Mouse (Mus musculus) cerebellum, adult 11 months (tissue): ENCODE results near the gene Polr3a.

Experiments used
- DNase-seq: peaks from one replicate; pipeline ENCODE4 v3.0.0; 2022

Polr3a gene

DNA sequence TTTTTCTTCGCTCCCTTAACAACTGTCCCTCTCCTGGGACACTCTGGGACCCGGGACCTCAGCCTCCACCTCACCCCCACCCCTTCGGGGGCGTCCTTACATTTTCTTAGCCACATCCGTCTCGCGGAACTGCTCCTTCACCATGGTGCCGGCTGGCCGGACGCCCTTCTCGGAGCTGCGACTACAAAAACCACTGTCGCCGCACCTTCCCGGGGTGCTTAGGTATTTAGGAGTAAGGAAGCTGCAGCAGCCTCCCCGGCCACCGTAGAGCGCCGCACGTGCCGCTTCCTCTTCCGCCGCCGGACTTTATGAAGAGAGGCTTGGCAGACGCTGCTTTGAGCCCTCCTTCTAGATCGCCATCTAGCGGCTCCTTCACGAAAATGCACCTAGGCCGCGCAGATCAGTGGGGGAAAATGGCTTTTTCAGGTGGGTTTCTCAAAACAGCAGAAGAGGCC lies at the start of gene Polr3a, which contains the start of gene Rps24:
Polr3a (minus strand) TSS at position 286 of the 455 bp plus-strand sequence.
Rps24 (plus strand) TSS at position 353 of the 455 bp plus-strand sequence.
- DNase-seq, result peak; percentile 89

DNA sequence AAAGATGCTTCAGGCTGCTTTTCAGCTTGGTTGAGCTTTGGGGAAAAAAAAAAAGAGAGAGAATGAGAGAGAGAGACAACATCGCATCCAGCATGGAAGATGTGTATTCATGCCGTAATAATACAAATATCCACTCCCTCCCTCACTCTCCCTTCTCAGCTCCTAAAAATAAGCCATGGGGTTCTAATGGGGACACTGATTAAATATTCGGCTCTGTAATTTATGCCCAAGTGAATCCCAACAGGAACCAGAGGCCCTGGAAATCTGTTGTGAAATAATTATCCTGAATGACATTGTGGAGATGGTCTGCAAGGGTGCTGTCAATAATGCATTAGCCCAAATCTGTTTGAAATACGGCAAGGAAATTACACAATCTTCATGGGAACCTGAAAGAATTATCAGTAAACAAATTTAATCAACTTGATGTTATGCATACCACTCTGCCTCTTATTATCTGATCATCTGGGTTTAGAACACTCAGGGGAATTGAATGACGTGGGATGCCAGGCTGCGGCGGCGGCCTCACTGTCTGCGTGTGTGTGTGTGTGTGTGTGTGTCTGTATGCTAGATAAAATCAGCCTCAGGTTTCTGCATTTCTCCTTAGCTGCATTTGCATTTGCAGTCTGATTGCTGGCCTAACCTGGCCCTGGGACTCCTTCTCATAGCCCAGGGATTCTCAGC lies 48.1 kb upstream of the Polr3a start:
- no peak for DNase-seq

DNA sequence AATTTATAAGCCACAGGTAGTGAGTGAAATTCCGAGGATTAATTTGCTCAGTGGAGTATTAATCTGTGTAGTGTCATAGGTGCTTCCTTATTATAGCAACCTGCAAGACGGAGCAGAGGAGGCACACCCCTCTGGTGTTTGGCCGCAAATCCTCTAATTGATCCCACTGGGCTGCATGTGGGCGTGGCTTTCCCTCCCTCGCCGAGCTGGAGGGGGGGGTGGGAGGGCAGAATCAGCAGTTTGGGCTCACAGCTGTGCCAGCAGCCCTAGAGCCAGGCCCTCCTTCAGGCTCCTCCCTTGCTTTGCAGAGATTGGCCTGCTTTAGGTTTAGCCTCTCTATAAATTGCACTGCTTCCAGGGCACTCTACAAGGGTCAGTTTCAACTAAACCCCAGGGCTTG lies 43.4 kb upstream of the Polr3a start:
- DNase-seq, result no peak

DNA sequence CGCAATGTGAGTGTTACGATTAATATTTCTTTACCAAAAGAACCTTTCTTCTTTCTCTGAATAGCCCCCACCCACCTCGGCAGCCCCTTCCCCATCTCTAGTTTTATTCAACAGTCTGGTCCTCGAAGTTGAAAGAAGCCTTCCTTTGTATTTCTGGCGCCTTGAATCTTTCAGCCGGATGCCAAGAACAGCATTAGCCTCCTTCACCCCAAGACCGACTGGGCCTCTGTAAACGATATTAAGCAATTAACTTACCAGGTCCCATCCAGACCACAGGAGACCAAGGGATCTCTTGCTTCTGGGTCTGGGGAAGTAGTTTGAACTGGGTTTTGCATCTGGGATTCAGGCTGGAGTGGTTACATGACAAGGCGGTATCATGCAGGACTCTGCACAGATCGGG lies 39.6 kb upstream of the Polr3a start:
- DNase-seq, result no peak

DNA sequence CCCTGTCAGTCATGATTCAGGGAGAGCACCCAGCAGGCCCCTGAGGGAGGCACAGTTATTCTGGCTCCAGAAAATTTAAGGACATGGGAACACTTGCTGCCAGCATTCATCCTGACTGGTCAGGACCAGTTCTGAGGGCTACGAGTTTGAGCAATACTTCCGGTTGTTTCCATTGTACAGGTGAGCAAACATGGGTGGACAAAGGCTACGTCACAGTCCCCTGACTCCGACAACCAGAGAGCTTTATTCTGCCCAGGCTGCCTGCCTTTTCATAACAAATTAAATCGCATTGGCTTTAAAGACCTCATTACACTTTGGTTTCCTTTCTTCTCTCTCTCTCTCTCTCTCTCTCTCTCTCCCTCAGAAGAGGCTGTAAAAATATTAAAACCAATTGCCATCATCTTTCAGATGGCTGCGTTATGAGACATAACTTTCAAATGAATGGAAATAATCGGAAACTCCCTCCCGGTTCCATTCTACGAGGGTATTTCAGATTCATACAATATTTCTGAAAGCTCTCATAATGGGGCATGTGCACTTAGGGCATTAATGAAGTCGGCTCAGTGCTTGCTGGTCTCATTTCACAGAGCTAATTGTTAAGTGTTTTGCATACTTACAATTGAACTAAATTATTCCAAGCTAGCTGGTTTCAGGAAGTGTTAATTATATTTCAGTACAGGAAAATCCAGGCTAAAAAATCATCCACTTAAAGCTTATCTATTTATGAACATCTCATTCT lies 39.0 kb upstream of the Polr3a start:
- DNase-seq, result no peak

DNA sequence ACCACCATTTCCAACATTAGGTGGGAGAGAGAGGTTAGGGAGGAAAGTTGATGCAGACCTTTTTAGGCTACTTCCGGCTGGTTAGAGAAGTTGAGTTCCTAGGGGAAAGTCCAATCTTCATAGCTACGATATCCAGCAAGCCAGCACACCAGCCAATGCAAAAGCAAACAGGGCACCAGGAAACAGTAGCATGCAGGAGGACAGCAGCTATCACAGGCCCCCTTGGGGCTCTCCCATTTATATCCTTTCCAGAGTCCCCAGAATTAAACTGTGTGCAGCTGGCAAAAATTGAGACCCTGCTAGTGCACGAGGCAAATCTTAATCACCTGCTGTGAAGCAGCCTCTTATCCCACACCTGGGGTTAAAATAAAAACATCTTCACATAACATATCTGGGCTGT lies 38.3 kb upstream of the Polr3a start:
- DNase-seq, result no peak

DNA sequence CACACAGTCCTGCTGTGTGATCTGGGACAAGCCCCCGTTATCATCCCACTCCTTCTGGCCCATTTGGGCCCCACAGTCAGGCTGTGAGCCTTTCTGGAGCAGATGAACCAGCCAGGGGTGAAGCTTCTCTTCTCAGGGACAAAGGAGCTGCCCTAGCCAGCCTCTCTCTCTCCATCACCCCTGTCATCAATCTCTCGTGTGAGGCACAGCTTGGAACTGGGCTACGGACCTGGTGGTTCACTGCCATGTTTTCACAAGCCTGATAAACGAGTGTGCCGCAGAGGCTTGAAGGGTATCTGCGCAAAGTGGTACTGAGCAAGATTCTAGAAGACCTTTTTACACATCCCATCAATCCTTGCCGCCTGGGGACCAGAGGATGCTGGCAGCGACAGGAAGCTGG lies 34.7 kb upstream of the Polr3a start:
- no peak for DNase-seq

DNA sequence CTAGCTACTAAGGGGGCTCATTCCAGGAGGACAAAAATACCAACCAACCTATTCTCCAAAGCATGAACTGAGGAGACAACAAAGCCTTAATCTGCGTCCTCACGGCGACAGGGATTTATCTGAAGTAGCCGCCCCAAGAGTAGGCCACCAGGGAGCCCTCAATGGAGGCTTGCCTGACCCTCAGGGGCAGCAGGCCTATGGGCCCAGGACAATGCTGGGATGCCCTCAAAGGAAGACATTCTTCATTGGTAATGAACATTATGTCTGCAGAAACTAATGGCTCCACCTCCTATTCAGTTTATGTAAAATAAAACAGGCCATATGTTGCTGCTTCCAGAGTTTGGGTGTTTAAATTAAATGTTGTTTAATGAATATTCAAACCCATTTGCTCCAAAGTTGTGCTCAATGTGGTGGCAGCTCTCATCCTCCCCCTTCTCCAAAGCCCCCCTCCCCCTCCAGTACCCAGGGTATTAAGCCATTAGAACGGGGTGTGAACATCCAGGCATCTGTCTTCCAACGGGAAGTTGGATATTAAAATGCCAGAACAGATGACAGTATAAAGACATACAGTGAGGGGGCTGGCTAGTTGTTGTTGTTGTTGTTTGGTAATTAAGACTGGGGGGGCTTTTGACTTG lies 25.8 kb upstream of the Polr3a start:
- DNase-seq, result no peak

DNA sequence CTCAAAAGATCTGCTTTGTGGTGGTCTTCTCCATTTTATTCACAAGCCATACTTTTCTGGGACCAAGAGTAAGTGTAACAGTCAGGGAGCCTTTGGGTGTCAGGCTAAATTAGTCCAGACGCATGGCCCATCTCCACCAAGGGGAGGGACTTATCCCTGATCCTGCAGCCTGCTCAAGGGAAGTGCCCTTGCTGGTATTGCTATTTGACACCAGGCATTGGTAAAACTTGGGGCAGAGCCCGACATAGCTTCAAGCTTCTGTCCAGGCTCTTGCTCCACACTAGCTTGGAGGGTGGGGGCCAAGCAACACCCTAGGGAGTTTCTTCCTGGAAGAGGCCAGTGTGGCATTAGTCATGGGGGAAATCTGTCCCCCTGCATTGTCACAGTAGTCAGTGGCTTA lies 23.8 kb upstream of the Polr3a start:
- DNase-seq, result no peak

DNA sequence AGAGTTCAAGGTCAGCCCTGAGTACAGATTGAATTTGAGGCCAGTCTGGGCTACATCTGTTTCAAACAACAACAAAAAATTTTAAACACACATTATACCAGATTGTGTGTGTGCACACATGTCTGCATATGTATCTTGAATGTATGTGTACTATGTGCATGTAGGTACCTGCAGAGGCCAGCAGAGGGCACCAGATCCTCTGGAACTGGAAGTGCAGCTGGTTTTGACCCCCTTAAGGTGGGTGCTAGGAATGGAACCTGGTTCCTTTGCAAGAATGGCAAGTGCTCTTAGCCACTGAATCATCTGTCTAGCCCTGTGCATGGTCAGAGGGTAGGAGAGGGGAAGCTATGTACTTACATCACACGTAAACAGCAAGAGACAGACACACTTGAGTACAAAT lies 23.4 kb upstream of the Polr3a start:
- no peak for DNase-seq

DNA sequence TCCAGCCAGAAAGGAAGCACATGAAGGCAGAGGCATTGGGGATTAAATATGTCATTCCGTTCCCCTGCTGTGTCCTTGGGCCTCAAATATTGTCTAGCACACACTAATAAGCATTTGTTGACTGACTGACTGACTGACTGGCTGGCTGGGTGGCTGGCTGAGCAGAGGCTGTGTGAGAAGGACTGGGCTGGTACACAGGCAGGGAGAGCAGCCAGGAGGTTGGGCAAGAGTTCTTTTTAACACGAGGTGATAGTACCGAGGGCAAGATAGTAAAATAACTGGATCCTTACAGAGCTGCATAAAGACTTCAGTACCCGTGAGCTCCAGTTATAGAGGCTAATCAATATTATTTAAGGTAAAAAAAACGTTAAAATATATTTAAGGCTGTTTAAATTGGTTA lies 22.7 kb upstream of the Polr3a start:
- no peak for DNase-seq

DNA sequence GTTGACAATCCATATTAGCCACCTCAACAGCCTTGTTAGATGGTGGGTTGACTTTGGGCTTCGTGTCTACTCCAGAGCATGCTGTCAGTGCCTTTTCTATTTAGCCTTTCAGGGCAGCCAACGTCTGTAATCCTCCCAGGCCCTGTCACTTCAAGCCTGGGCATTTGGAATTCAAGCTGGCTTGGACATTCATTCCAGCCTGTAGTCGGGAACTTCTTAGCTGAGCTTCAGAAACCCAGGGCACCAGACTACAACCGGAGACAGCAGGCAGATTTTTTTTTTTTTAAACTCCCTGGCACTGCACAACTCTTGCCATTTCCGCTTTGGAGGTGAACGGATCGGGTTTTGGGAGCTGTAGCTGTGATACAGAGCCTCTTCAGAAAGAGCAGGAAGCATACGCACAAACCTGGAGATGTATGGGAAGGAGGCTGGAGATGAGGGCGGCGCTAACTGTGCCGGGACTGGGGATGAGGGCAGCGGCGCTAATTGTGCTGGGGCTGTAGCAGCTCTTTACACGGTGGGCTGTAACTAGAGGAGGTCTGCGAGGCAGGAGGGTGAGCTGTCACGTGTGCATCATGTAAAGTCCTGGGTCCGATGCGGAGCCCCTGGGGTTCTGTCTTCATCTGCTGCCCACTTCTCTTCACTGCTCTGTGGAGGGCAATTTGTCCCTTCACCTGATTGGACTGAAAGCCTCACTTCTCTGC lies 21.4 kb upstream of the Polr3a start:
- DNase-seq, result no peak

DNA sequence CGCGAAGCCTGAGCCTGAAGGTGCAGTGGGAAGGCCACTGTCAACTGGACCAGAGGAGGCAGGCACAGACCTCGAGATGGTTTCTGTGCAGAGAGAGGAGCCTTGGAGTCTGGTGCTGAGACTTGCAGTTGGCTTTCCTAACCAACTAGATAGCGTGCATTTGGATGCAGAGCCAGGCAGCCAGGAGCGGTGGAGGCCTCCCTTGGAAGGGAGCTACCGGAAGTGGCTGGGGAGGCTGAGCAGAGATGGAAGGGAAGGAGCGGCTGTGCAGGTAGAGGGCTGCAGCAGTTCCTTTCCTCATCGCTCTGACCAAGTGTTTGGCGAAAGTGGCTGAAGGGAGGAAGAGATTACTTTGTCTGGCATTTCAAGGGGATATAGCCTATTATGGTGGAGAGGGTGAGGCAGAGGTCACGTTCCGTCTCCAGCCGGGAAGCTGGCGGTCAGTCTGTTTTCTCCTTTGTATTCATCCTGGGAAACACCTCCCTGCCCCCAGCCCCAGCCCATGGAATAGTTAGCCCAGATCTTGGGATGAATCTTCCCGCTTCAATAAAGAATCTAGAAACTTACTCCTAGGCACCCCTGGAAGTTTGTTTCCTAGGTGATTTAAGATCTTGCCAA lies 20.7 kb upstream of the Polr3a start:
- DNase-seq, result no peak

DNA sequence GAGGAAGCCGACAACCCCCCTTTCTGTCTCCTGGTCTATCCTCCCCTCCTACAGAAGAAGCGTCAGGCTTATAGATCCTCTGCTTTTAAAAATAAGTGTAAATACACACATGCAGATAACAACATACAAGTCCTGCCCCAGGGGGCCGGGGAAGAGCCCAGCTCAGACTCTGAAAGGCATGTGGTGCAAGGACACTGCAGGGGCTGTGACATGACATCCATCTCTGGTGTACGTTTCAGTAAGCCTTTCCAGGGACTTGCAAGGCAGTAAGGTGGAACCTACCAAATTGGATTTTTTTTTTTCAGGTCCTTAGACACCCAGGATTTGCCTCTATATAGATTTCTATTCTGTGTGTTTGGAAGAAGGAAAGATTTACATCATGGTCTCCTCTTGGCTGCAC lies 14.4 kb upstream of the Polr3a start:
- DNase-seq, result no peak

DNA sequence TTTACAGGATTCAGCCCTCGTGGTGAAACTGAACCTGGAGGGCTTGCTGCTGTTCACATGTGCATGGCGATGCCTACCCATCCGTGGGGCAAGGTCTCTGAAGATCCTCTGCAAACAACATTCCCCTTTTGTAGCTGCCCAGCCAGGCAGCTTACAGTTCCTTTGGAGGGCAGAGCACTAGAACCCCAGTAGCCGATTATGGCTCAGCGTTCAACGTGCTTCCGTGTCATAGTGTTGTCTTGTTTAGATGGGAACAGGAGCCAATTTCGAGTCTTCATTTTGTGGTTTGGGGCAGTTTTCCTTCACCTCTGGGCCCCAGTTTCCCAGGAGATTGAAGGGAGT lies 14.0 kb upstream of the Polr3a start:
- no peak for DNase-seq

DNA sequence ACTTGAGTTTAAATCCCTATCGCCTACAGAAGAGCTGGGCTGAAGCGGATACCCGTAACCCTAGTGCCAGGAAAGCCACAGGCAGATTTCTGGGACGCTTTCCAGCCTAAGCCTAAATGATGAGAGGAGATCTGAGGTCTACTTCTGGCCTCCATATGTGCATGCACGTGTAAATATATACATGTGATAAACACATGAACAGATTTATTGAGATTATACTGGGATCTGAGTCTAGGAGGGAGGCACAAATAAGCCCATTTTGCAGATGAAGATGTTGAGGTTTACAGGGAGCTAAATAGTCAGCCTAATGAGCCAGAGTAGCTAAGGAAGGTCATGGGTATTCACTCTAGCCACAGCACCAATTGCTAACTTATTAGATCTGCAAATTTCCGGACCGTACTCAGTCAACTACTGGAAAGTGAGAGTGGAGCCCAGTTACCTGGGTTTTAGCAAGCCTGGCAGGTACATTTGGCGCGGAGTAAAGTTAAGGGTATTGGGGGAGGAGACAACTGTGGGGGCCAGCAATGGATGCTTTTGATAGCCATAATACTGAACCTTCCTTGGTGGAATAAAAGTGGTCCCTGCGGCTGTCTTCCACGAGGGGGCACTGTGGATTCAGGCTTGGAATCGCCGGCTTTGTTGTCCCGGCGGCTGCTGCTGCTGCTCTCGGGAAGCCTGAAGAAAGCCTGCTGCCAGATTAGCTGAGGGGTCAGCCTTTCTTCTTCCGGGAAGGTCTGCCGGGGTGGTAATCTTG lies 13.4 kb upstream of the Polr3a start:
- peak; percentile 85 for DNase-seq

DNA sequence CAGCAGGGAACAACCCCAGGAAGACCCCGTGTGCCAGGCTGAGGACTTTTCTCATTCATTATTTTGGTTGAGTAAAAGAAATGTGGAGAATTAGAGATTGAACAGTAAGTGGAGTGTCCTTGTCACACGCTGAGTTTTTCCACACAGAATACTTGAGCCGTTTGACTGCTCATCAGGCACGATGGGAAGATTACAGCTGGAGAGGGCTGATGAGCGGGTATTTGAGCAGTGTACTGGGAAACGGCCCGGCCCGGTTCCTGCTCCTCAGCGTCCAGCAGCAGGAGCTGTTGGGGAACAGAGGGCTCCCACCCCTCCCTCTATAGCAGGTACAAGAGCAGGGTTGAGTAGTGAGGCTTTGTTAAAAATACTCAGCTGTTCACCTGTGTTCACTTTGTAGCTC lies 12.6 kb upstream of the Polr3a start:
- DNase-seq, result no peak

DNA sequence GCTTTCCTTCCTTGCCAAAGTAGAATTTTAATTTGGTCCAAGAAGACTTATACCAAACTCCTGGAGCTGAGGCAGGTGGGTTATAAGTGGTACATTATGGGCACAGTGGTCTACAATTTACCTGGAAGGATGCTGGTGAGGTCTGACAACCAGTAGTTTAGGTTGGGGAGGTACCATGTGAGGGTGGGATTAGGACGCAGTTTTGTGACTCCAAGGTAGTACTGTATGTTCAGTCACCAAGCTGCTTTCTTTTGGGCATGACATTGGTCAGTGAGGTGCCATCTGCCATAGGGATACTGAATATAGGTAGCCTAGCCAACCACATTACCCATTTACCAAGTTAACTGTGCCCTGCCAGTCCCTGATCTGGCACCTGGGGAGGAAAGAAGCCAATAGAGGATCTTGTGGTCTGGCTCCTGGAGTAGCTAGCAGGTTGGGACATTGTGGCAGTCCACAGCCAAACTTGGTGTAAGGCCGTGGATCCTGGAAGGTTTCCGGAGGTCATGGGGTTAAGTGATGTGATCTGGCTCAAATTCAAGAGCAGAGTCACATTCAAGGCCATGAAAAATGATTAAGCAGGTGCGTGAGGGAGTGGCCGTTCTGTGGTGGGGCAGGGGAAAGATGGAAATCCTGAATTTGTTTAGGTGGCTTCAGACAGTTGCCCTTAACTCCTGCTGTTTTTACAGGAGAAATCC lies 11.8 kb upstream of the Polr3a start:
- DNase-seq, result no peak

DNA sequence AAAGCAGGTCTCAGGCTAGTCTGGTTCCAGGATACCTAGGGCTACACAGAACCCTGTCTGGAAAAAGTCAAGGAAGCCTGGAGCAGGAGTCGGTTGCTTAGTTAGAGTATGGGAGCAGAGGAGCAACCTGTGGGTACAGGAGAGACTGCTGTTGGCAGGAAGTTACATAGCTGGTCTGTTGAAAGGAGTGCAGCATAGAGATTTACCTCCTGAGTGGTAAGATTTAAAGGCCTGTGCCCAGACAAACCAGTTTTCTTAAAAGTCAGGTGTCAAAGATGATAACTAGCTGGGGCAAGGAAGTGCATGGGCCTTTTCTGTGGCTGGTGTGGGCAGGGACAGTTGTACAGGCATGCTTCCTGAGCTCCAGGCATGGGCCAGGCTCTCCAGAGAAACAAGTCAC lies 10.6 kb upstream of the Polr3a start:
- DNase-seq, result no peak

DNA sequence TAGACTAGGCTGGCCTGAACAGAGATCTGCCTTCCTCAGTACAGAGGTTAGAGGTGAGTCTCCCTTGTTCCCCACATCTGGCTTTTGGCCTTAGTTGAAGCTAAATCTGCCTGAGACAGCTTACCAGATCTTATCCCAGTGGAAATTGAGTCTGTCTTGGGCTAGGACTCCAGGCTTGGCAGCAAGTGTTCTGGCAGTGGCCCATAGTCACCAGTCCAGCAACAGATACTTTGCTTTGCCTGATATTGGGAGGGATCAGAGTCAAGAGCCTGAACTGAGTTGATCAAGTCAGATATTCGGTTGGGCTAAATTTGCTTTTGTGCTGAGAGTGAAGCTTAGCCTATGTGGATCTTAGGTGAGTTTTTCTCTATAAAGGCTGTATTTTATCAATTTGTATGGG lies 9.6 kb upstream of the Polr3a start:
- DNase-seq, result no peak

DNA sequence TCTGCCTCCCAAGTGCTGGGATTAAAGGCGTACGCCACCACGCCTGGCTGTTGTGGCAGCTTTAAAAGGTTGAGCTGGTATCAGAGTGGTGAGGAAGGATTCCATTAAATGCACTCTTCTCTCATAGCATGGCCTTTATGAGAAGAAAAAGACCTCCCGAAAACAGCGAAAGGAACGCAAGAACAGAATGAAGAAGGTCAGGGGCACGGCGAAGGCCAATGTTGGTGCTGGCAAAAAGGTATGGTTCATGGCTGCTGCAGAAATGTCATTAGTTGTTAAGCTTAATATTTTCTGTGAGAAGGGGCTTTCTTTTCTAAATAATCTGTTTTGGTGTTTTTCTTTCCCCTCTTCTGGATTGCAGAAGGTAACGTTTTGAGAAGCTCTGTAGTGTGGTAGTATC lies 6.4 kb upstream of the Polr3a start:
- DNase-seq, result no peak
